Mouse (Mus musculus) midbrain, embryonic 10.5 days (tissue): Measurements from ENCODE around the gene Mapt. TPM values are rescaled to one million over a fixed set of nuclear protein-coding genes. Genes with fewer than 3 reads are reported as not detected.

ENCODE experiments used
- DNase-seq: peaks from one replicate; pipeline ENCODE4 v3.0.0-alpha.2; 2017; ENCODE audit warnings: low spot score
- H3K27ac ChIP-seq: fragments of 300-500 bp; sonication (generic); replicated peaks from 2 replicates; pipeline ENCODE4 v1.5.1; 2016; ENCODE audit warnings: mild to moderate bottlenecking
- H3K27me3 ChIP-seq: fragments of 300-500 bp; sonication (generic); 2 replicates; pipeline ENCODE4 v1.6.1; 2016; ENCODE audit warnings: low read depth, mild to moderate bottlenecking; ENCODE audit not compliant: poor library complexity, severe bottlenecking
- H3K36me3 ChIP-seq: fragments of 300-500 bp; sonication (generic); 2 replicates; pipeline ENCODE4 v1.6.1; 2016; ENCODE audit warnings: mild to moderate bottlenecking, moderate library complexity
- H3K4me1 ChIP-seq: fragments of 300-500 bp; sonication (generic); 2 replicates; pipeline ENCODE4 v1.6.1; 2016
- H3K4me3 ChIP-seq: fragments of 300-500 bp; sonication (generic); 2 replicates; pipeline ENCODE4 v1.5.1; 2016; ENCODE audit warnings: mild to moderate bottlenecking, moderate library complexity
- H3K9me3 ChIP-seq: fragments of 300-500 bp; sonication (generic); replicated peaks from 2 replicates; pipeline ENCODE4 v1.6.1; 2016; ENCODE audit warnings: mild to moderate bottlenecking
- WGBS: fragments of 180-500 bp; shearing (Covaris S2); methylation state at CpG from one replicate; pipeline ENCODE4 v1.1.7; 2016; 5-methylcytosine and 5-hydroxymethylcytosine counted together
- microRNA-seq: library from miRNA; unstranded; fragments of <30 nt; microRNA quantifications from one replicate; pipeline ENCODE4, GENCODE M21; 2017
- polyA plus RNA-seq: library from polyadenylated mRNA; unstranded; fragments of >200 nt; fragmentation: Nextera tagmentation; extraction: Ambion mirVana; gene quantifications from 2 replicates; pipeline ENCODE4 v1.2.1, GENCODE M21; 2016

Gene Mapt
- polyA plus RNA-seq, 1 experiment from 2014 or later = 23.7 TPM

- Histone ChIP-seq H3K27ac (no peak overlapping the region), H3K36me3 (peaks cover 33% of the 10 kb centered on the region), H3K27me3 (no peaks in the 10 kb centered on the region), H3K4me3 (no peak overlapping the region), H3K4me1 (no peaks in the 10 kb centered on the region), H3K9me3 (no peaks in the 10 kb centered on the region)
- 95% methylated on average over 1 of the region's 1 CpGs for WGBS
- no peak for DNase-seq
These were observed 148.4 kb downstream of the Mapt start for GRCm38 (mm10) chr11:104379635-104380034.

Small RNAs within 50 kb of the gene (microRNA-seq; reads per million reads assigned to microRNA genes)
- gene Gm47310 = not detected

Other genes with a start within 250 kb of the Mapt start
- gene Crhr1, start 98.5 kb upstream of the Mapt start, polyA plus RNA-seq = 0.10 and 0.12 TPM in 2 replicates
- not detected in 2 replicates for gene Sppl2c, start 45.1 kb upstream of the Mapt start, polyA plus RNA-seq
- 24.5 and 27.9 TPM in 2 replicates for gene Kansl1, start 237.5 kb downstream of the Mapt start, polyA plus RNA-seq